ENCODE assay signal across 8 mouse cellular contexts in genomic region chr19:59345658-59346283, GRCm38 (mm10). TPM values are rescaled to one million over a fixed set of nuclear protein-coding genes. Genes with fewer than 3 reads are reported as not detected.
DNase-seq lines count a peak whose midpoint lies in the region; ATAC-seq and TF ChIP-seq lines count a peak whose summit lies in the region.

Gene Pdzd8, minus strand, starts transcription at chr19:59345780.

- no peaks in the 10 kb centered on the region for H3K36me3 ChIP-seq in hindbrain, embryonic 10.5 days
- no peaks in the 10 kb centered on the region for H3K36me3 ChIP-seq in lung, embryonic 16.5 days (ENCODE audit: control insufficient read depth, insufficient read depth, low read length)
- no peaks in the 10 kb centered on the region for H3K36me3 ChIP-seq in thymus, adult 2 months (ENCODE audit: control insufficient read depth, insufficient read depth, low read length)

- peak; percentile 89 for ATAC-seq in frontal cortex, adult (ENCODE audit: low TSS enrichment)
- peak; percentile 98 for ATAC-seq in lung, embryonic 16.5 days (ENCODE audit: low read depth)

- peaks cover 55% of the 10 kb centered on the region for H3K4me1 ChIP-seq in hindbrain, embryonic 10.5 days (replicated peaks)
- H3K4me1 ChIP-seq in lung, embryonic 16.5 days (replicated peaks; ENCODE audit: control insufficient read depth, insufficient read depth, low read length): peaks cover 23% of the 10 kb centered on the region
- peaks cover 11% of the 10 kb centered on the region for H3K4me1 ChIP-seq in thymus, adult 2 months (replicated peaks; ENCODE audit: control insufficient read depth, insufficient read depth, low read length)

- peak; percentile 91 for DNase-seq in MN1 (ENCODE audit: low spot score)
- peak; percentile 85 for DNase-seq in cerebellum, adult 9-10 months
- DNase-seq in hindbrain, embryonic 10.5 days (ENCODE audit: low spot score): peak; percentile 89
- peak; percentile 86 for DNase-seq in layer of hippocampus, adult 9-11 months
- DNase-seq in ovary, adult 18-20 months (ENCODE audit: low spot score): peak; percentile 83
- DNase-seq in thymus, adult 2 months: peak; percentile 89

- WGBS in hindbrain, embryonic 10.5 days: under 1% methylated on average over 90 of the region's 91 CpGs
- WGBS in lung, embryonic 16.5 days: under 1% methylated on average over 36 of the region's 91 CpGs
- under 1% methylated on average over 89 of the region's 91 CpGs for WGBS in thymus, adult 2 months

- TF ChIP-seq POLR2A in thymus, adult 2 months (IDR thresholded peaks at IDR 0.05; ENCODE audit: control insufficient read depth, extremely low read depth, insufficient read depth, low read length, poor library complexity): peak; percentile 68

- TF ChIP-seq CTCF in thymus, adult 2 months (IDR thresholded peaks at IDR 0.05; ENCODE audit: borderline replicate concordance, control insufficient read depth, extremely low read depth, insufficient read depth, low read length, poor library complexity): peak; percentile 48; the same call in 1 of the 2 replicates

- no peaks in the 10 kb centered on the region for H3K27me3 ChIP-seq in hindbrain, embryonic 10.5 days (ENCODE audit: insufficient read depth, poor library complexity, severe bottlenecking)
- H3K27me3 ChIP-seq in lung, embryonic 16.5 days (ENCODE audit: control insufficient read depth, insufficient read depth, low read depth, low read length): no peaks in the 10 kb centered on the region
- H3K27me3 ChIP-seq in thymus, adult 2 months (ENCODE audit: control insufficient read depth, insufficient read depth, low read length): no peaks in the 10 kb centered on the region

- no peaks in the 10 kb centered on the region for H3K9me3 ChIP-seq in hindbrain, embryonic 10.5 days
- no peaks in the 10 kb centered on the region for H3K9me3 ChIP-seq in lung, embryonic 16.5 days (ENCODE audit: control insufficient read depth, low read length)

- H3K4me2 ChIP-seq in lung, embryonic 16.5 days (ENCODE audit: low read depth, low read length): peak within 1 kb of the TSS; percentile 91

- peak within 1 kb of the TSS; percentile 97 for H3K27ac ChIP-seq in hindbrain, embryonic 10.5 days
- H3K27ac ChIP-seq in lung, embryonic 16.5 days (ENCODE audit: low read length): peak within 1 kb of the TSS; percentile 88
- H3K27ac ChIP-seq in thymus, adult 2 months (ENCODE audit: control insufficient read depth, insufficient read depth, low read length): peak within 1 kb of the TSS; percentile 27; the same call in 1 of the 2 replicates

- H3K4me3 ChIP-seq in hindbrain, embryonic 10.5 days: peak within 1 kb of the TSS; percentile 93
- H3K4me3 ChIP-seq in lung, embryonic 16.5 days (ENCODE audit: low read length): peak within 1 kb of the TSS; percentile 88
- peak within 1 kb of the TSS; percentile 85 for H3K4me3 ChIP-seq in thymus, adult 2 months (ENCODE audit: control insufficient read depth, insufficient read depth, low read length)

- peak within 1 kb of the TSS; percentile 90 for H3K9ac ChIP-seq in lung, embryonic 16.5 days (ENCODE audit: low read length)

RNA-seq across cellular contexts. Expression of gene Pdzd8, which starts in this region (rescaled TPM):
- 8.3 and 9.5 TPM in 2 replicates for polyA plus RNA-seq in hindbrain, embryonic 10.5 days (2016; fragmentation: Nextera tagmentation; extraction: Ambion mirVana)
- 7.2 and 7.5 TPM in 2 replicates for polyA plus RNA-seq in lung, embryonic 16.5 days (2015; fragmentation: Nextera tagmentation; extraction: Ambion mirVana)
- 14.9 and 19.3 TPM in 2 replicates for polyA plus RNA-seq in thymus, adult 2 months (2012; rRNA removed)

Comparison
In these comparisons a context has a peak if more than half of its experiments do, and no peak if none do; other contexts are left out.
1. Peak in every context shown above with its lines: DNase-seq, ATAC-seq, H3K4me3 ChIP-seq and H3K27ac ChIP-seq.
2. H3K27ac ChIP-seq: peak in every context shown above with its lines; median percentile 97 in hindbrain, embryonic 10.5 days; 88 in lung, embryonic 16.5 days; 27 in thymus, adult 2 months.